Mouse (Mus musculus): ENCODE results near the gene Atp1b3. TPM values are rescaled to one million over a fixed set of nuclear protein-coding genes. Genes with fewer than 3 reads are reported as not detected.

Atp1b3 gene
- polyA plus RNA-seq, 1 experiment, result 102 TPM

- no peak overlapping the region for H3K4me2 ChIP-seq (ENCODE audit: low read depth)
- H3K4me3 ChIP-seq, result no peak overlapping the region
- no peaks in the 10 kb centered on the region for H3K36me3 ChIP-seq (ENCODE audit: control insufficient read depth, insufficient read depth)
- no peak overlapping the region for H3ac ChIP-seq (ENCODE audit: control insufficient read depth, insufficient read length)
- H3K27me3 ChIP-seq (ENCODE audit: control insufficient read depth, insufficient read depth, insufficient read length), result no peaks in the 10 kb centered on the region
- H3K79me2 ChIP-seq (ENCODE audit: control insufficient read depth, insufficient read depth), result no peaks in the 10 kb centered on the region
- no peak for TF ChIP-seq MYOG (IDR thresholded peaks at IDR 0.05; ENCODE audit: control insufficient read depth in 1 of 3, insufficient read depth in 1 of 3, insufficient read length in 2 of 3, low read depth in 2 of 3)
- TF ChIP-seq POLR2AphosphoS2 (IDR thresholded peaks at IDR 0.05; ENCODE audit: insufficient read length, low read depth), result no peak
- no peak for TF ChIP-seq POLR2A (IDR thresholded peaks at IDR 0.05; ENCODE audit: insufficient read length, low read depth)
- TF ChIP-seq TCF12 (IDR thresholded peaks at IDR 0.05; ENCODE audit: insufficient read depth, poor library complexity, severe bottlenecking), result no peak
- TF ChIP-seq TCF3 (IDR thresholded peaks at IDR 0.05; ENCODE audit: insufficient read length, low read depth), result no peak
- TF ChIP-seq MYOD1 (IDR thresholded peaks at IDR 0.05; ENCODE audit: control insufficient read depth in 1 of 3, insufficient read length in 2 of 3, low read depth in 2 of 3), result no peak
- no peak for TF ChIP-seq SRF (IDR thresholded peaks at IDR 0.05; ENCODE audit: control insufficient read depth, insufficient read length, low read depth)
- TF ChIP-seq CEBPB (IDR thresholded peaks at IDR 0.05; ENCODE audit: insufficient read depth, poor library complexity, severe bottlenecking), result no peak
- TF ChIP-seq E2F4 (IDR thresholded peaks at IDR 0.05; ENCODE audit: insufficient read depth), result no peak
- TF ChIP-seq MAX (IDR thresholded peaks at IDR 0.05; ENCODE audit: low read depth), result no peak
- no peak for TF ChIP-seq REST (IDR thresholded peaks at IDR 0.05; ENCODE audit: insufficient read depth, insufficient read length)
- no peak for TF ChIP-seq USF1 (IDR thresholded peaks at IDR 0.05; ENCODE audit: low read depth)
Observed at GRCm38 (mm10) chr9:96391921-96392320, 27.7 kb upstream of the Atp1b3 start.

GRCm38 (mm10) chr9:96383714-96384487, 19.7 kb upstream of the Atp1b3 start:
- TF ChIP-seq USF1 (IDR thresholded peaks at IDR 0.05; ENCODE audit: low read depth) (no peak), SRF (IDR thresholded peaks at IDR 0.05; ENCODE audit: control insufficient read depth, insufficient read length, low read depth) (no peak), MYOD1 (IDR thresholded peaks at IDR 0.05; ENCODE audit: control insufficient read depth in 1 of 3, insufficient read length in 2 of 3, low read depth in 2 of 3) (no peak), MAX (IDR thresholded peaks at IDR 0.05; ENCODE audit: low read depth) (no peak), POLR2AphosphoS2 (IDR thresholded peaks at IDR 0.05; ENCODE audit: insufficient read length, low read depth) (no peak), MYOG (IDR thresholded peaks at IDR 0.05; ENCODE audit: control insufficient read depth in 1 of 3, insufficient read depth in 1 of 3, insufficient read length in 2 of 3, low read depth in 2 of 3) (no peak), POLR2A (IDR thresholded peaks at IDR 0.05; ENCODE audit: insufficient read length, low read depth) (no peak), TCF12 (IDR thresholded peaks at IDR 0.05; ENCODE audit: insufficient read depth, poor library complexity, severe bottlenecking) (no peak), TCF3 (IDR thresholded peaks at IDR 0.05; ENCODE audit: insufficient read length, low read depth) (no peak)
- no peak overlapping the region for H3ac ChIP-seq (ENCODE audit: control insufficient read depth, insufficient read length)
- H3K79me2 ChIP-seq (ENCODE audit: control insufficient read depth, insufficient read depth), result no peaks in the 10 kb centered on the region
- no peak overlapping the region for H3K4me3 ChIP-seq
- no peak overlapping the region for H3K4me2 ChIP-seq (ENCODE audit: low read depth)
- H3K27me3 ChIP-seq (ENCODE audit: control insufficient read depth, insufficient read depth, insufficient read length), result no peaks in the 10 kb centered on the region
- H3K36me3 ChIP-seq (ENCODE audit: control insufficient read depth, insufficient read depth), result no peaks in the 10 kb centered on the region

- Histone ChIP-seq H3K27me3 (ENCODE audit: control insufficient read depth, insufficient read depth, insufficient read length) (no peaks in the 10 kb centered on the region), H3K4me3 (no peak overlapping the region), H3K79me2 (ENCODE audit: control insufficient read depth, insufficient read depth) (no peaks in the 10 kb centered on the region), H3ac (ENCODE audit: control insufficient read depth, insufficient read length) (no peak overlapping the region), H3K36me3 (ENCODE audit: control insufficient read depth, insufficient read depth) (no peaks in the 10 kb centered on the region), H3K4me2 (ENCODE audit: low read depth) (no peak overlapping the region)
- TF ChIP-seq REST (IDR thresholded peaks at IDR 0.05; ENCODE audit: insufficient read depth, insufficient read length), result no peak
- no peak for TF ChIP-seq TCF3 (IDR thresholded peaks at IDR 0.05; ENCODE audit: insufficient read length, low read depth)
- TF ChIP-seq CEBPB (IDR thresholded peaks at IDR 0.05; ENCODE audit: insufficient read depth, poor library complexity, severe bottlenecking), result no peak
- TF ChIP-seq MAX (IDR thresholded peaks at IDR 0.05; ENCODE audit: low read depth), result no peak
- TF ChIP-seq TCF12 (IDR thresholded peaks at IDR 0.05; ENCODE audit: insufficient read depth, poor library complexity, severe bottlenecking), result no peak
- TF ChIP-seq POLR2AphosphoS2 (IDR thresholded peaks at IDR 0.05; ENCODE audit: insufficient read length, low read depth), result no peak
- TF ChIP-seq E2F4 (IDR thresholded peaks at IDR 0.05; ENCODE audit: insufficient read depth), result no peak
- no peak for TF ChIP-seq SRF (IDR thresholded peaks at IDR 0.05; ENCODE audit: control insufficient read depth, insufficient read length, low read depth)
- TF ChIP-seq POLR2A (IDR thresholded peaks at IDR 0.05; ENCODE audit: insufficient read length, low read depth), result no peak
Observed at GRCm38 (mm10) chr9:96382756-96383155, 18.5 kb upstream of the Atp1b3 start.

GRCm38 (mm10) chr9:96381393-96381792, 17.2 kb upstream of the Atp1b3 start:
- Histone ChIP-seq H3K4me2 (ENCODE audit: low read depth) (peak overlapping the region; percentile 50), H3K36me3 (ENCODE audit: control insufficient read depth, insufficient read depth) (no peaks in the 10 kb centered on the region), H3K79me2 (ENCODE audit: control insufficient read depth, insufficient read depth) (no peaks in the 10 kb centered on the region), H3ac (ENCODE audit: control insufficient read depth, insufficient read length) (no peak overlapping the region), H3K4me3 (no peak overlapping the region), H3K27me3 (ENCODE audit: control insufficient read depth, insufficient read depth, insufficient read length) (no peaks in the 10 kb centered on the region)
- TF ChIP-seq CEBPB (IDR thresholded peaks at IDR 0.05; ENCODE audit: insufficient read depth, poor library complexity, severe bottlenecking), result no peak
- no peak for TF ChIP-seq MAX (IDR thresholded peaks at IDR 0.05; ENCODE audit: low read depth)
- TF ChIP-seq E2F4 (IDR thresholded peaks at IDR 0.05; ENCODE audit: insufficient read depth), result no peak
- no peak for TF ChIP-seq TCF12 (IDR thresholded peaks at IDR 0.05; ENCODE audit: insufficient read depth, poor library complexity, severe bottlenecking)
- no peak for TF ChIP-seq TCF3 (IDR thresholded peaks at IDR 0.05; ENCODE audit: insufficient read length, low read depth)
- TF ChIP-seq POLR2AphosphoS2 (IDR thresholded peaks at IDR 0.05; ENCODE audit: insufficient read length, low read depth), result no peak
- no peak for TF ChIP-seq REST (IDR thresholded peaks at IDR 0.05; ENCODE audit: insufficient read depth, insufficient read length)
- no peak for TF ChIP-seq MYOD1 (IDR thresholded peaks at IDR 0.05; ENCODE audit: control insufficient read depth in 1 of 3, insufficient read length in 2 of 3, low read depth in 2 of 3)
- TF ChIP-seq POLR2A (IDR thresholded peaks at IDR 0.05; ENCODE audit: insufficient read length, low read depth), result no peak
- TF ChIP-seq USF1 (IDR thresholded peaks at IDR 0.05; ENCODE audit: low read depth), result no peak
- TF ChIP-seq MYOG (IDR thresholded peaks at IDR 0.05; ENCODE audit: control insufficient read depth in 1 of 3, insufficient read depth in 1 of 3, insufficient read length in 2 of 3, low read depth in 2 of 3), result no peak
- TF ChIP-seq SRF (IDR thresholded peaks at IDR 0.05; ENCODE audit: control insufficient read depth, insufficient read length, low read depth), result no peak
